Mouse (Mus musculus): ENCODE data around the gene Crmp1. TPM values are rescaled to one million over a fixed set of nuclear protein-coding genes. Genes with fewer than 3 reads are reported as not detected.

Gene Crmp1
- polyA plus RNA-seq, 1 experiment: 0.05 TPM

GRCm38 (mm10) chr5:37240550-37240949 lies 1.2 kb upstream of the Crmp1 start:
- no peaks in the 10 kb centered on the region for H3K79me3 ChIP-seq (ENCODE audit: low read depth)
- H3ac ChIP-seq (ENCODE audit: control insufficient read depth, insufficient read length, low read depth): no peak overlapping the region
- no peak for TF ChIP-seq CEBPB (IDR thresholded peaks at IDR 0.05; ENCODE audit: low read depth)
- no peak for TF ChIP-seq CTCF (IDR thresholded peaks at IDR 0.05; ENCODE audit: control insufficient read depth, insufficient read depth, insufficient read length)
- no peak for TF ChIP-seq MAX (IDR thresholded peaks at IDR 0.05)
- no peak for TF ChIP-seq MYOD1 (IDR thresholded peaks at IDR 0.05; ENCODE audit: control insufficient read depth, insufficient read length, low read depth)
- TF ChIP-seq FOSL1 (IDR thresholded peaks at IDR 0.05; ENCODE audit: insufficient read depth, low read length, poor library complexity, severe bottlenecking): no peak
- TF ChIP-seq USF1 (IDR thresholded peaks at IDR 0.05; ENCODE audit: low read depth): no peak
- TF ChIP-seq MYOG (IDR thresholded peaks at IDR 0.05; ENCODE audit: control insufficient read depth, extremely low read depth, insufficient read length): no peak
- no peaks in the 10 kb centered on the region for H3K36me3 ChIP-seq (ENCODE audit: control insufficient read depth, insufficient read depth)
- H3K4me3 ChIP-seq (ENCODE audit: insufficient read depth, poor library complexity, severe bottlenecking): no peak overlapping the region
- H3K79me2 ChIP-seq (ENCODE audit: control insufficient read depth, insufficient read depth): no peaks in the 10 kb centered on the region
- H3K27me3 ChIP-seq (ENCODE audit: control insufficient read depth, insufficient read depth, insufficient read length): peaks cover 14% of the 10 kb centered on the region

GRCm38 (mm10) chr5:37241224-37241623 lies 516 bp upstream of the Crmp1 start:
- H3ac ChIP-seq (ENCODE audit: control insufficient read depth, insufficient read length, low read depth): no peak overlapping the region
- no peak overlapping the region for H3K4me3 ChIP-seq (ENCODE audit: insufficient read depth, poor library complexity, severe bottlenecking)
- H3K27me3 ChIP-seq (ENCODE audit: control insufficient read depth, insufficient read depth, insufficient read length): peaks cover 20% of the 10 kb centered on the region
- no peaks in the 10 kb centered on the region for H3K36me3 ChIP-seq (ENCODE audit: control insufficient read depth, insufficient read depth)
- TF ChIP-seq USF1 (IDR thresholded peaks at IDR 0.05; ENCODE audit: low read depth): no peak
- no peak for TF ChIP-seq MAX (IDR thresholded peaks at IDR 0.05)
- no peak for TF ChIP-seq CTCF (IDR thresholded peaks at IDR 0.05; ENCODE audit: control insufficient read depth, insufficient read depth, insufficient read length)
- no peak for TF ChIP-seq FOSL1 (IDR thresholded peaks at IDR 0.05; ENCODE audit: insufficient read depth, low read length, poor library complexity, severe bottlenecking)
- no peak for TF ChIP-seq MYOG (IDR thresholded peaks at IDR 0.05; ENCODE audit: control insufficient read depth, extremely low read depth, insufficient read length)
- no peak for TF ChIP-seq MYOD1 (IDR thresholded peaks at IDR 0.05; ENCODE audit: control insufficient read depth, insufficient read length, low read depth)
- TF ChIP-seq CEBPB (IDR thresholded peaks at IDR 0.05; ENCODE audit: low read depth): no peak
- H3K79me2 ChIP-seq (ENCODE audit: control insufficient read depth, insufficient read depth): no peaks in the 10 kb centered on the region
- no peaks in the 10 kb centered on the region for H3K79me3 ChIP-seq (ENCODE audit: low read depth)

DNA sequence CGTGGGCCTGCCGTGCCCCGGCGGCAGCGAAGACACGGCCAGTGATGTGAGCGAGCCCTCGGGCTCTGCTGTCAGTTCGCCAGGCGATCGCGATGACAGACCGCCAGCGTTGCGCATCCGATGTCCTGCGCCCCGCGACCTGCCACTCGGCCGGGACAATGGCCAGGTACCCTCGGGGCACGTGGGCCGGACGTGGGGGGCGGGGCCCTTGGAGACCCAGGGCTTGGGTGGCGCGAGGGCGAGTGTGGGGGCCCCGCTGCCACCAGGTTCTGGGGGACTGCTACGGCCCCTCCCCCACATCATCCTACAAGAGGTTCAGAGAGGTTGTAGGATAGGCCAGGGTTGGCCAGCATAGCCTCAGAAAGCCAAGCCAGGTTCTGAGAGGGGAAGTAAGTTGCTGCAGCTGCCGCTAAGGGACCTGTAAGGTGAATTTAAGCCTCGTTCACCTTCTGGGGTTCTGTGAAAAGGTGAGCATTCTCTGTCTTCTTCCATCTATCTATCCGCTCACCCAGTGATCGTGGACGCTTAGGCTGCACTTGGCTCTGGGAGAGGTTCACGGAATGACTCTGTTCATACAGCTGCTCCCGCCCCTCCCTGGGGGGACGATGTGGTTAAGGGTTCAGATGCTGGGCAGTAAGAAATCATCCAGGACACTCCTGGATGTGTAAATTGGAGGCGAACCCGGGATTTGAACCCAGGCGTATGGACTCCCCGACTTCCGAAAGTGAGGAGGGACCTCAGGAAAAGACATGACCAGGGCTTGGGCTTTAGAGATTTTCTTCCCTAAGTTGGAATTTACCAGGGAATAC lies 824 bp downstream of the Crmp1 start:
- Histone ChIP-seq H3K27me3 (ENCODE audit: control insufficient read depth, insufficient read depth, insufficient read length) (peaks cover 27% of the 10 kb centered on the region), H3ac (ENCODE audit: control insufficient read depth, insufficient read length, low read depth) (no peak overlapping the region), H3K79me2 (ENCODE audit: control insufficient read depth, insufficient read depth) (no peaks in the 10 kb centered on the region), H3K79me3 (ENCODE audit: low read depth) (no peaks in the 10 kb centered on the region), H3K36me3 (ENCODE audit: control insufficient read depth, insufficient read depth) (no peaks in the 10 kb centered on the region), H3K4me3 (ENCODE audit: insufficient read depth, poor library complexity, severe bottlenecking) (no peak overlapping the region)
- TF ChIP-seq MAX (IDR thresholded peaks at IDR 0.05) (no peak), MYOD1 (IDR thresholded peaks at IDR 0.05; ENCODE audit: control insufficient read depth, insufficient read length, low read depth) (no peak), USF1 (IDR thresholded peaks at IDR 0.05; ENCODE audit: low read depth) (no peak), FOSL1 (IDR thresholded peaks at IDR 0.05; ENCODE audit: insufficient read depth, low read length, poor library complexity, severe bottlenecking) (no peak), MYOG (IDR thresholded peaks at IDR 0.05; ENCODE audit: control insufficient read depth, extremely low read depth, insufficient read length) (no peak), CTCF (IDR thresholded peaks at IDR 0.05; ENCODE audit: control insufficient read depth, insufficient read depth, insufficient read length) (no peak), CEBPB (IDR thresholded peaks at IDR 0.05; ENCODE audit: low read depth) (no peak)

DNA sequence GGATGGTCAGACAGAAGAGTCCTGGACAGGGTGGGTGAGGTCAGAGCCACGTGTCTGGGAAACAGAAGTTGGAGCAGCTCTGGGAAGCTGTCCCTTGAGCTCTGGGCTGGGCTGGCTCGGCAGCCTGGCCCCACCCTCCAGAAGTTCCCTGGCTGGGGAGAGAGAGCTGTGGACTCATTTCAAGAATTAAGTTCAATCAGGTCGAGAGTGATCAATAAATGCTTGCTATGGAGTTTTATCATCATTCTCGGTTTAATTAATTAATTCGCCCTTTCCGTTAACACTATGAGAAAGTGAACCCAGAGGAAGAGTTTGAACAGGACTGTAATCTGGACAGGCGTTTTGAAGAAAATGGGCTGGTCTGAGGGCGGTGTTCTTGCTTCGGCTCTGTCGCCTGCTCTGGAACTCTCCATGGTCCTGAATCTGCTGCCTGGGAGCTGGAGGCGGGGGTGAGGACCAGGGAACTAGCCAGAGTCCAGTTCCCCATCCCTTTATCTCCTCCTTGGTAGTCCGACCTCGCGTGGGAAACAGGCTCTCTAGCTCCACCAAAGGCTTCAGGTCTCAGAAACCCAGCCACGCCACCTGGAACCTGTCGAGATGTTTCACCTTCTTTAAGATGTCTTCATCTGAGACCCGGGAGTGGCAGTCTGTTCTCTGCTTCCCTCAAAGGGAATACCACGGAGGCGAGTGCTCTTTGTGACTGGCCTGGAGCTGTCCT lies 1.6 kb downstream of the Crmp1 start:
- Histone ChIP-seq H3K79me2 (ENCODE audit: control insufficient read depth, insufficient read depth) (no peaks in the 10 kb centered on the region), H3K79me3 (ENCODE audit: low read depth) (no peaks in the 10 kb centered on the region), H3ac (ENCODE audit: control insufficient read depth, insufficient read length, low read depth) (no peak overlapping the region), H3K27me3 (ENCODE audit: control insufficient read depth, insufficient read depth, insufficient read length) (peaks cover 27% of the 10 kb centered on the region), H3K4me3 (ENCODE audit: insufficient read depth, poor library complexity, severe bottlenecking) (no peak overlapping the region), H3K36me3 (ENCODE audit: control insufficient read depth, insufficient read depth) (no peaks in the 10 kb centered on the region)
- TF ChIP-seq CEBPB (IDR thresholded peaks at IDR 0.05; ENCODE audit: low read depth): no peak

- Histone ChIP-seq H3ac (ENCODE audit: control insufficient read depth, insufficient read length, low read depth) (no peak overlapping the region), H3K27me3 (ENCODE audit: control insufficient read depth, insufficient read depth, insufficient read length) (peaks cover 27% of the 10 kb centered on the region), H3K36me3 (ENCODE audit: control insufficient read depth, insufficient read depth) (no peaks in the 10 kb centered on the region)
Observed at GRCm38 (mm10) chr5:37244161-37244560, 2.4 kb downstream of the Crmp1 start.

More at GRCm38 (mm10) chr5:37244161-37244560, 2.4 kb downstream of the Crmp1 start:
- Histone ChIP-seq H3K4me3 (ENCODE audit: insufficient read depth, poor library complexity, severe bottlenecking) (no peak overlapping the region), H3K79me2 (ENCODE audit: control insufficient read depth, insufficient read depth) (no peaks in the 10 kb centered on the region), H3K79me3 (ENCODE audit: low read depth) (no peaks in the 10 kb centered on the region)
- no peak for TF ChIP-seq MAX (IDR thresholded peaks at IDR 0.05)
- TF ChIP-seq MYOG (IDR thresholded peaks at IDR 0.05; ENCODE audit: control insufficient read depth, extremely low read depth, insufficient read length): no peak
- TF ChIP-seq FOSL1 (IDR thresholded peaks at IDR 0.05; ENCODE audit: insufficient read depth, low read length, poor library complexity, severe bottlenecking): no peak
- TF ChIP-seq USF1 (IDR thresholded peaks at IDR 0.05; ENCODE audit: low read depth): no peak
- TF ChIP-seq CEBPB (IDR thresholded peaks at IDR 0.05; ENCODE audit: low read depth): no peak
- no peak for TF ChIP-seq MYOD1 (IDR thresholded peaks at IDR 0.05; ENCODE audit: control insufficient read depth, insufficient read length, low read depth)
- TF ChIP-seq CTCF (IDR thresholded peaks at IDR 0.05; ENCODE audit: control insufficient read depth, insufficient read depth, insufficient read length): no peak
